Mouse (Mus musculus): Measurements from ENCODE around the gene Abcg5.

DNA sequence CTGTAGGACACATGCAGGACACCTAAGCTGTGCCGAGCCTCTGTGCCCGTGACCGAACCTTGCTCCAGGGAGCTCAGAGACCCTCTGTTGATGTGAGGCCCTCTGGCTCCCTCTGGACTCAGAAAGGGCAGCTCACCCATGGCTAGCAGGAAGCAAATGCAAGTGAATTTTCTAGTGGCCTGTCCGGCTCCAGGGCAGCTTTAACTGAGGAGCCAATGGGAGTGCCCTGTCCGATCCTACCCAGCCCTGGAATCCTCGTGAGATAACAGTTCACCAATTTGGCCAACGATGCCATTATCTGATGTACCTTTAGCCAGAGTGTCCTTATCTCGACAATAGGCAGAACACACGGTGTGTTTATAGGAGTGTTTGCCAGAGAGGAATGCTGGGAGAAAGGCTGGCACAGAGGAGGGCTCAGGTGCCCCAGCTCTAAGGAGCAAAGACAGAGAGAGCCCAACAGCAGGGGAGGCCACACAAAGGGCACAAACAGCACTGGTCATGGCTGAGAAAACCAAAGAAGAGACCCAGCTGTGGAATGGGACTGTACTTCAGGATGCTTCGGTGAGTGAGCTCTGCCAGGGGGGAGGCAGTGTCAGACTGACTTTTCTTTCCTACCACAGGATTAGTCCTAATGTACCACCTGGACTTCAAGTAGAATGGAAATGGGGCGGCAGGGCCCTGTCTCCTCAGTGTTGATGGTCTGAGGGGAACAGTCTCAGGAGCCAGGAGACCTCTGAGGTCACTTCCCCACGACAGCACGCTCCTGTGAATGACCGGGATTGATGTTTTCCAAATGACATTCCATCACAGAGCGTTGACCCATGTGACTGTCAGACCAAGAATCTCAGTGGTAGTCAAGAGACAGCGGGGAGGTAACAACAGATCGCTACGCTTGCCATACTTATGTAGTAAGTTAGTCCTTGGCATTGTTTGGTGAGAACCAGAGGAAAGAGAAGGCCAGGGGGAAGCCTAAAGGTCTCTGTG lies at the start of gene Abcg5:
- TF ChIP-seq CTCF (IDR thresholded peaks at IDR 0.05; ENCODE audit: low read depth, low read length) (no peak), POLR2A (IDR thresholded peaks at IDR 0.05; ENCODE audit: borderline replicate concordance, low read depth, low read length) (no peak)
